Mouse (Mus musculus) left cerebral cortex, adult 11 months (tissue): ENCODE data around the gene Gm17689.

Experiments
- DNase-seq: peaks from one replicate; pipeline ENCODE4 v3.0.0; 2022; ENCODE audit warnings: low spot score

Gene Gm17689

GRCm38 (mm10) chr9:36582535-36582934, at the start of gene Gm17689:
Gene Gm17689, minus strand, starts transcription at chr9:36582635.
- DNase-seq, result no peak

- DNase-seq, result no peak
These were observed 40.6 kb downstream of the Gm17689 start, which contains the start of gene Gm5615 for GRCm38 (mm10) chr9:36541863-36542262. Gene Gm5615, minus strand, starts transcription at chr9:36541963.
